Mouse (Mus musculus) liver, embryonic 14.5 days (tissue): ENCODE measurements around the gene Gucd1.

Experiments used
- CTCF ChIP-seq: IDR thresholded peaks from 2 replicates; pipeline ENCODE4 v1.5.1; 2016; ENCODE audit warnings: antibody characterized with exemption, low read depth, control low read depth
- EP300 ChIP-seq: IDR thresholded peaks from 2 replicates; pipeline ENCODE4 v1.6.1; 2016; ENCODE audit warnings: antibody characterized with exemption, low read depth

GRCm38 (mm10) chr10:75556026-75556425 is 38.3 kb upstream of the Gucd1 start:
- no peak for TF ChIP-seq CTCF
- no peak for TF ChIP-seq EP300
